Mouse (Mus musculus): ENCODE measurements around the gene Pax2.

- TF ChIP-seq MAZ (IDR thresholded peaks at IDR 0.05; ENCODE audit: low read depth, low read length) (no peak), PAX5 (IDR thresholded peaks at IDR 0.05; ENCODE audit: low read length) (no peak), ZC3H11A (IDR thresholded peaks at IDR 0.05; ENCODE audit: low read depth, low read length) (no peak), MAX (IDR thresholded peaks at IDR 0.05; ENCODE audit: low read length) (no peak), EP300 (IDR thresholded peaks at IDR 0.05; ENCODE audit: low read length) (no peak), CTCF (conservative IDR thresholded peaks at IDR 0.05 in 1 of 2, IDR thresholded peaks at IDR 0.05 in 1 of 2; ENCODE audit: low read depth in 2 of 2, low read length in 2 of 2) (no peak), POLR2A (IDR thresholded peaks at IDR 0.05; ENCODE audit: low read depth, low read length) (no peak), NRF1 (IDR thresholded peaks at IDR 0.05; ENCODE audit: low read depth, low read length) (no peak), RAD21 (IDR thresholded peaks at IDR 0.05; ENCODE audit: low read depth, low read length) (no peak), POLR2AphosphoS2 (IDR thresholded peaks at IDR 0.05; ENCODE audit: low read depth, low read length) (no peak), CHD2 (IDR thresholded peaks at IDR 0.05; ENCODE audit: low read length) (no peak), NELFE (IDR thresholded peaks at IDR 0.05; ENCODE audit: low read depth, low read length) (no peak), TCF12 (IDR thresholded peaks at IDR 0.05; ENCODE audit: low read depth, low read length) (no peak), USF2 (conservative IDR thresholded peaks at IDR 0.05; ENCODE audit: low read depth, low read length) (no peak)
Observed at GRCm38 (mm10) chr19:44825216-44825768, 69.4 kb downstream of the Pax2 start.

All from CH12.LX (cell line).